Mouse (Mus musculus): ENCODE results near the gene Adgrg5. TPM values are rescaled to one million over a fixed set of nuclear protein-coding genes. Genes with fewer than 3 reads are reported as not detected.

Gene Adgrg5
- polyA plus RNA-seq, 1 experiment from 2014 or later = 0.47 TPM

DNA sequence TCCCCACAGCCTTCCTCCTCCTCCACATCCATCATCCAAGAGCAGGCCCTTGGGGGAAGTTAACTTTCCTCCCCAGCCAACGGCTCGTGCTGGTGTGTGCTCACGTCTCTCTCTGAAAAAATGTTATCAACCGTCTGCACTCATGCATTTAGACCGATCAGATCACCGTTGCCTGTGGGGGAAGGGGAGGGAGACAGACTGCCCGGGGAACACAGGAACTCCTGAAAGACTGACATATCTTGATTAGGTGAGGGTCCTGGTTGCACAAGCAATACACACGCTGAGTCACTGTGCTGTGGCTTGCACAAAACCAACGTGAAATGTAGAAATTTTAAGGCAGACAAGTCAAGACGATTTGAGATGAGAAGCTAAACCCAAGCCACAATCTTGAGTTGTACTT lies 41.3 kb downstream of the Adgrg5 start:
- peak overlapping the region; percentile 59 for H3K27ac ChIP-seq (ENCODE audit: low read depth, low read length)
- peak; percentile 80 for ATAC-seq (replicated peaks; ENCODE audit: insufficient number of reproducible peaks, low FRiP score, low TSS enrichment)
- H3K36me3 ChIP-seq (ENCODE audit: control insufficient read depth, insufficient read depth, low read length) = no peaks in the 10 kb centered on the region
- no peaks in the 10 kb centered on the region; the same call in 1 of the 2 replicates for H3K27me3 ChIP-seq (ENCODE audit: control insufficient read depth, insufficient read depth, low read length)
- H3K4me1 ChIP-seq (ENCODE audit: control insufficient read depth, insufficient read depth, low read length) = peaks cover 11% of the 10 kb centered on the region
- no peak overlapping the region for H3K4me3 ChIP-seq (ENCODE audit: low read depth, low read length)
- no peaks in the 10 kb centered on the region for H3K9me3 ChIP-seq (replicated peaks; ENCODE audit: control insufficient read depth, low read length)
- WGBS (ENCODE audit: insufficient replicate concordance) = 18% methylated on average over 10 of the region's 10 CpGs
- peak overlapping the region; percentile 5; the same call in 1 of the 2 replicates for H3K4me2 ChIP-seq
- H3K9ac ChIP-seq (ENCODE audit: low read depth, low read length) = peak overlapping the region; percentile 12; the same call in 1 of the 2 replicates

DNA sequence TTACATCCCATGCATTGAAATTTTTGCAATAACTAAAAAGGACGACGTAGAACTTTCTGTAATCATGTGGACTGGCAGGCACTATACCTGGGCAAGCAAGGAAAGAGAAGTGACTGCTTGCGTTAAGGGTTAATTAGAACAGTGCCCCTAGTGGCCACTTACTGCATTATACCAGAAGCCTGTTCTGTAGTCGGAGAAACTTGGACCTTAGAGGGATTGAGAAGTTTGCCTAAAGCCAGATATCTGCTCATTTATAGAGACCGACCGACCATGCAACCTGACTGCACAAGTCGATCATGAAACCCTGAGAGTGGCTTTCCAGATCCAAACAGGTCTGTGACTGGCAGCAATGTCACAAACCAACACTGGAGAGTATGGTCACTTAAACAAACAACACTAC lies 43.1 kb downstream of the Adgrg5 start:
- H3K9ac ChIP-seq (ENCODE audit: low read depth, low read length) = no peak overlapping the region
- H3K4me3 ChIP-seq (ENCODE audit: low read depth, low read length) = no peak overlapping the region
- no peaks in the 10 kb centered on the region; the same call in 1 of the 2 replicates for H3K27me3 ChIP-seq (ENCODE audit: control insufficient read depth, insufficient read depth, low read length)
- no peaks in the 10 kb centered on the region for H3K9me3 ChIP-seq (replicated peaks; ENCODE audit: control insufficient read depth, low read length)
- WGBS (ENCODE audit: insufficient replicate concordance) = 14% methylated on average over 7 of the region's 7 CpGs
- ATAC-seq (replicated peaks; ENCODE audit: insufficient number of reproducible peaks, low FRiP score, low TSS enrichment) = no peak
- H3K4me2 ChIP-seq = no peak overlapping the region
- no peak overlapping the region for H3K27ac ChIP-seq (ENCODE audit: low read depth, low read length)
- H3K36me3 ChIP-seq (ENCODE audit: control insufficient read depth, insufficient read depth, low read length) = no peaks in the 10 kb centered on the region
- peaks cover 11% of the 10 kb centered on the region for H3K4me1 ChIP-seq (ENCODE audit: control insufficient read depth, insufficient read depth, low read length)

DNA sequence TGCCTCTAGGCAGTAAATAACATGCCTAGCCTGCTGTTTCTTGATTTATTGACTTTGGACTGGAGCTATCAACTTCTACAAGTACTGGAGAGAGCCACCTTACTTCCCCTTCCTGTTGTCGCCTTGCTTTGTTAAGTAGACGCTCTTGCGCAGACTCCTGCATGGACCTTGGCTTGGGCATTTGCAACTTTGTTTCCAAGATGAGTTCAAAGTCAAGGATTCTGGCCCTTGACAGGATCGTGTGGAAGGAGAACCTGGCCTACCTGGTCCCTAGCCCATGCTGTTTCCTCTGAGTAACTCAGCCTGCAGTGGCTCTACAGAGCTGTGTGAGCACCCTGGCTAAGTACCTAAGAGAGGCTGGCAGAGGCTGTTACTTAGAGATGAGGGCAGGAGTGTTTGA lies 43.6 kb downstream of the Adgrg5 start:
- peaks cover 11% of the 10 kb centered on the region for H3K4me1 ChIP-seq (ENCODE audit: control insufficient read depth, insufficient read depth, low read length)
- H3K4me3 ChIP-seq (ENCODE audit: low read depth, low read length) = no peak overlapping the region
- ATAC-seq (replicated peaks; ENCODE audit: insufficient number of reproducible peaks, low FRiP score, low TSS enrichment) = no peak
- no peaks in the 10 kb centered on the region for H3K36me3 ChIP-seq (ENCODE audit: control insufficient read depth, insufficient read depth, low read length)
- WGBS (ENCODE audit: insufficient replicate concordance) = 68% methylated on average over 4 of the region's 4 CpGs
- no peak overlapping the region for H3K9ac ChIP-seq (ENCODE audit: low read depth, low read length)
- H3K4me2 ChIP-seq = no peak overlapping the region
- no peaks in the 10 kb centered on the region; the same call in 1 of the 2 replicates for H3K27me3 ChIP-seq (ENCODE audit: control insufficient read depth, insufficient read depth, low read length)
- H3K9me3 ChIP-seq (replicated peaks; ENCODE audit: control insufficient read depth, low read length) = no peaks in the 10 kb centered on the region
- no peak overlapping the region for H3K27ac ChIP-seq (ENCODE audit: low read depth, low read length)

DNA sequence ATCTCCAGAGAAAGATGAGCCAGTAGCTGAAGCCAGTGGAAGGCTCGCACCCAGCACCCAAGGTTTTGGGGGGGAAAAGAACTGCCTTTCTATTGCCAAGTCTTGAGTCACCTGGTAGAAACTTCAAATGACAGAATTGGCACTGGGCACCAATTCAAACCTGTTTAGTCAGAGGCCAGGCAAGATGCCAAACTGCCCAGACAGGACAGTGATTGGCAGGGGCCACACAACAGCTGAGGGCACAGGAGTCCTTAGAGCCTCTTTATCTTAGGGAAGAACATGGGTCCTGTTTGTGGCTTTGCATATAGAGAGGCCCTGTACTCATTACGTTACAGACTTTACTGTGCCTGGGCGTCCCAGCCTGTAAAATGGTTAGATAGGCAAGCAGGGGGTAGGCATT lies 44.1 kb downstream of the Adgrg5 start:
- Histone ChIP-seq H3K4me3 (ENCODE audit: low read depth, low read length) (no peak overlapping the region), H3K27ac (ENCODE audit: low read depth, low read length) (no peak overlapping the region), H3K9me3 (replicated peaks; ENCODE audit: control insufficient read depth, low read length) (no peaks in the 10 kb centered on the region), H3K4me1 (ENCODE audit: control insufficient read depth, insufficient read depth, low read length) (peaks cover 11% of the 10 kb centered on the region), H3K9ac (ENCODE audit: low read depth, low read length) (no peak overlapping the region), H3K27me3 (ENCODE audit: control insufficient read depth, insufficient read depth, low read length) (no peaks in the 10 kb centered on the region; the same call in 1 of the 2 replicates), H3K4me2 (no peak overlapping the region), H3K36me3 (ENCODE audit: control insufficient read depth, insufficient read depth, low read length) (no peaks in the 10 kb centered on the region)
- ATAC-seq (replicated peaks; ENCODE audit: insufficient number of reproducible peaks, low FRiP score, low TSS enrichment) = no peak
- 78% methylated on average over 3 of the region's 3 CpGs for WGBS (ENCODE audit: insufficient replicate concordance)

DNA sequence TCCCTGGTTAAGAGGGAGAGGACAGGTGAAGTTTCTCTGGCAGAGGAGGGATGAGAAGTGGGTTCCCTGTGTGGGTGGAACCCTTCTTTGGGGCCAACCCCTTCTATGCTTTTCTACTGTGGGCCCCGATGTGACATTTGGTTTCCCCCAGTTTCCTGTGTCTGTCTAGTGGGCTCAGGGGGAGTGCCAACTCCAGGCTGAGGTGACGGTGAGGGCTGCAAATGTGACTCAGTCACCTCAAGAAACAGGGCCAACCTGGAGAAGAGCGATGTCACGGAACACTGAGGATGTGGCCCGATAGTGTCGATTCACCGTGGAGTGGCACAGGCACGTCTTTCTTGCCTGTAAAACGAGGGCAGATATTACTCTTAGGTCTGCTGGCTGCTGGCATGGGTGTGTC lies 49.8 kb downstream of the Adgrg5 start:
- 82% methylated on average over 9 of the region's 9 CpGs for WGBS (ENCODE audit: insufficient replicate concordance)
- H3K4me1 ChIP-seq (ENCODE audit: control insufficient read depth, insufficient read depth, low read length) = peaks cover 10% of the 10 kb centered on the region
- no peak overlapping the region for H3K4me3 ChIP-seq (ENCODE audit: low read depth, low read length)
- H3K27ac ChIP-seq (ENCODE audit: low read depth, low read length) = no peak overlapping the region
- no peak overlapping the region for H3K9ac ChIP-seq (ENCODE audit: low read depth, low read length)
- no peak for ATAC-seq (replicated peaks; ENCODE audit: insufficient number of reproducible peaks, low FRiP score, low TSS enrichment)
- H3K9me3 ChIP-seq (replicated peaks; ENCODE audit: control insufficient read depth, low read length) = no peaks in the 10 kb centered on the region
- H3K4me2 ChIP-seq = no peak overlapping the region
- peaks cover 10% of the 10 kb centered on the region for H3K27me3 ChIP-seq (ENCODE audit: control insufficient read depth, insufficient read depth, low read length)
- no peaks in the 10 kb centered on the region for H3K36me3 ChIP-seq (ENCODE audit: control insufficient read depth, insufficient read depth, low read length)

DNA sequence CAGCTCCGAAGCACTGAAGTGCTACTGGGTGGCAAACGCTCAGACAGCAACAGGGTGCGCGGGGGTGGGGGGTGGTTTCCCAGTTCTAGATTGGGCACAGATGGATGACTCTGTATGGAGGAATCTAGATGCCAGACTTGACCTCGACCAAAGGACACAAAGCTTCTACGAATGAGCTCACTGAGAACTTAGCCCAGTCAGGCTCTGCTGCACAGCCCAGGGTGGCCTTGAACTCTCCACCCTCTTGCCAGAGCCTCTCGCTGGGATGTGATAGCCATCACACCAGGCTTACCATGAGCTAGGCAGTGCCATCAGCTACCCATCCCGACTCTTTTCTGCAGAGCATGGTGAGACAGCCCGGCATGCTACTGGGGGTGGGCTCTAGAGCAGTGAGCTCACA lies 50.3 kb downstream of the Adgrg5 start:
- no peaks in the 10 kb centered on the region for H3K9me3 ChIP-seq (replicated peaks; ENCODE audit: control insufficient read depth, low read length)
- no peak overlapping the region for H3K27ac ChIP-seq (ENCODE audit: low read depth, low read length)
- no peak overlapping the region for H3K4me2 ChIP-seq
- ATAC-seq (replicated peaks; ENCODE audit: insufficient number of reproducible peaks, low FRiP score, low TSS enrichment) = no peak
- H3K9ac ChIP-seq (ENCODE audit: low read depth, low read length) = no peak overlapping the region
- peaks cover 13% of the 10 kb centered on the region for H3K27me3 ChIP-seq (ENCODE audit: control insufficient read depth, insufficient read depth, low read length)
- H3K4me3 ChIP-seq (ENCODE audit: low read depth, low read length) = no peak overlapping the region
- H3K36me3 ChIP-seq (ENCODE audit: control insufficient read depth, insufficient read depth, low read length) = no peaks in the 10 kb centered on the region
- H3K4me1 ChIP-seq (ENCODE audit: control insufficient read depth, insufficient read depth, low read length) = peaks cover 11% of the 10 kb centered on the region
- WGBS (ENCODE audit: insufficient replicate concordance) = 76% methylated on average over 9 of the region's 9 CpGs

DNA sequence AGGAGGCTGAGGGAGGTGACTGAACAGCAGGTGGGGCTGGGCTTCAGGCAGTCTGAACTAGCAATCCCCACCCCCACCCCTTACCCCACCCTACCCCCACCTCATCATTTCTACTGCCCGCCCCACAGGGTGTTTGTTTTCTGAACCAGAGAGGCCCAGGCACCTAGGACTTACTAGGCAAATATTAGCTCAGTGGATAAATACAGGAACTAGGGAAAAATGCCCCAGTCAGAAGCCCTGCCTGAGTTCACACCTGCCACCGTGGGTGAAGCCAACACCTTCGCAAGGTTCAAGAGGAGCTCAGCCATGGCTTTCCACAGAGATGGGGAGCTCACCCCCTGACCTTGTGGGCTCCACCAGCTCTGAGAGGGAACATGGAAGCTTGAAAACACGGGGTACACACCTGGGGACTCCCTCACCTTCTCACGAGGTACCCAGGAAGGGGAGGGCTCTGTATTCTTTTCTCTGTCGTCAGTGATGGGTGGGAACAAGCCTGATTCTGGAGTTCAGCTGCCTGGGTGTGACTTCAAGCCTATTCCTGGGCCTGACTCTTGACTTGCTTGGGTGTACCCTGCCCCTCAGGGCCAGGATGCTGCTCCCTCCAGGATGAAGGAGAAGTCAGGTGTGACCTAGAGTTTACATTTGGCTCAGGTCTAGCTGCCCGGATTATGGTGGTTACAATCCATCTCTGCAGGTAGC lies 51.1 kb downstream of the Adgrg5 start, which contains the start of gene Adgrg1:
TSS of gene Adgrg1 (plus strand) at position 285 of the 699 bp plus-strand sequence.
- Histone ChIP-seq H3K4me3 (ENCODE audit: low read depth, low read length) (no peak within 1 kb of the TSS), H3K9ac (ENCODE audit: low read depth, low read length) (no peak within 1 kb of the TSS), H3K4me2 (no peak within 1 kb of the TSS), H3K27ac (ENCODE audit: low read depth, low read length) (no peak within 1 kb of the TSS), H3K36me3 (ENCODE audit: control insufficient read depth, insufficient read depth, low read length) (no peaks in the 10 kb centered on the region), H3K9me3 (replicated peaks; ENCODE audit: control insufficient read depth, low read length) (no peaks in the 10 kb centered on the region), H3K4me1 (ENCODE audit: control insufficient read depth, insufficient read depth, low read length) (peaks cover 11% of the 10 kb centered on the region), H3K27me3 (ENCODE audit: control insufficient read depth, insufficient read depth, low read length) (peaks cover 14% of the 10 kb centered on the region)
- no peak for ATAC-seq (replicated peaks; ENCODE audit: insufficient number of reproducible peaks, low FRiP score, low TSS enrichment)
- WGBS (ENCODE audit: insufficient replicate concordance) = 37% methylated on average over 7 of the region's 7 CpGs

DNA sequence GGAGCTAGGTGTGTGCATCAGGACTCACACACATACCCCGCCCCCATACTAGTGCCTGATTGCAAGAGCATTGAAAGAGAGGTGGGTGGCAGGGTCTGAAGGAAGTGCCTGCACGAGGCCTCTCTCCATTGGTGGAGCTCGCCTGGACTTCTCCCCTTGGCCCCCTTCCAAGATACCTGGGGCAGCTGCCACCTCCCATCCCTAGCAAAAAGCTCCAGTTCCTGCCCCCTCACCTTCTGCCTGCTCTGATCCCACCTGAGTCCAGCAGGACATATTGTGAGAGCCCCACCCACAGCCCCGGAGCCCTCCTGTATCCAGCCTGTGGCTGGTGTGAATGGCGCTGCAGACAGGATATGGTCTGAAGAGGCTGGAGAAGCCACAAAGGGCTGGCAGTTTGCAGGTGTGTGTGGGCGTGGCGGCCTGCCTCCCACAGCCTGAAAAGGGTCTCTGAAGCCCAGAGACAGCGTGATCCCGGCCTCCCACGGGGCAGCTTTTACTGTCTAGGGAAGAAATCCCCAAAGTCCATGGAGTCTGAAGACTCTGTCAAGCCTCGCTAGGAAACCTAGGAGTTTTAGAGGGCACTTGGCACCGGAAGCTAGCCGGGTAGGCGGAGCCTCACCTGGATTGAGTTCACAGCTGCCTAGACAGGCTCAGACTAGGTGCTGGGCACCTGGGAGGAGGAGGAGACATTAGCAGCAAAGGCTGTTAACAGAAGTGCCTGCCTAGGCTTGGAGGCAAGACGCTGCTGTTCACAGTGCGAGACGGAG lies 53.3 kb downstream of the Adgrg5 start:
- 16% methylated on average over 17 of the region's 17 CpGs for WGBS (ENCODE audit: insufficient replicate concordance)
- ATAC-seq (replicated peaks; ENCODE audit: insufficient number of reproducible peaks, low FRiP score, low TSS enrichment) = no peak

More for the DNA sequence above, 53.3 kb downstream of the Adgrg5 start:
- peaks cover 11% of the 10 kb centered on the region for H3K4me1 ChIP-seq (ENCODE audit: control insufficient read depth, insufficient read depth, low read length)
- no peak overlapping the region for H3K27ac ChIP-seq (ENCODE audit: low read depth, low read length)
- peaks cover 16% of the 10 kb centered on the region for H3K27me3 ChIP-seq (ENCODE audit: control insufficient read depth, insufficient read depth, low read length)
- no peaks in the 10 kb centered on the region for H3K36me3 ChIP-seq (ENCODE audit: control insufficient read depth, insufficient read depth, low read length)
- H3K4me2 ChIP-seq = peak overlapping the region; percentile 60
- H3K9ac ChIP-seq (ENCODE audit: low read depth, low read length) = peak overlapping the region; percentile 49; the same call in 1 of the 2 replicates
- peak overlapping the region; percentile 26 for H3K4me3 ChIP-seq (ENCODE audit: low read depth, low read length)
- H3K9me3 ChIP-seq (replicated peaks; ENCODE audit: control insufficient read depth, low read length) = no peaks in the 10 kb centered on the region
